Mouse (Mus musculus) forebrain, embryonic 10.5 days (tissue): ENCODE measurements around the gene Fhl2. TPM values are rescaled to one million over a fixed set of nuclear protein-coding genes. Genes with fewer than 3 reads are reported as not detected.

ENCODE experiments used
- DNase-seq: peaks from one replicate; pipeline ENCODE4 v3.0.0-alpha.2; 2017; ENCODE audit warnings: low spot score; ENCODE audit errors: extremely low spot score
- H3K27ac ChIP-seq: fragments of 300-500 bp; sonication (generic); 2 replicates; pipeline ENCODE4 v1.5.1; 2016; ENCODE audit warnings: mild to moderate bottlenecking
- H3K27me3 ChIP-seq: fragments of 300-500 bp; sonication (generic); 2 replicates; pipeline ENCODE4 v1.6.1; 2016; ENCODE audit warnings: mild to moderate bottlenecking; ENCODE audit not compliant: poor library complexity, severe bottlenecking
- H3K36me3 ChIP-seq: fragments of 300-500 bp; sonication (generic); replicated peaks from 2 replicates; pipeline ENCODE4 v1.6.1; 2016; ENCODE audit warnings: mild to moderate bottlenecking, moderate library complexity
- H3K4me1 ChIP-seq: fragments of 300-500 bp; sonication (generic); 2 replicates; pipeline ENCODE4 v1.6.1; 2016
- H3K4me3 ChIP-seq: fragments of 300-500 bp; sonication (generic); 2 replicates; pipeline ENCODE4 v1.5.1; 2016; ENCODE audit warnings: mild to moderate bottlenecking, moderate library complexity
- H3K9me3 ChIP-seq: fragments of 300-500 bp; sonication (generic); 2 replicates; pipeline ENCODE4 v1.6.1; 2016; ENCODE audit warnings: mild to moderate bottlenecking, moderate library complexity
- WGBS: fragments of 180-500 bp; shearing (Covaris S2); methylation state at CpG from one replicate; pipeline ENCODE4 v1.1.7; 2016; 5-methylcytosine and 5-hydroxymethylcytosine counted together
- polyA plus RNA-seq: library from polyadenylated mRNA; unstranded; fragments of >200 nt; fragmentation: Nextera tagmentation; extraction: Ambion mirVana; gene quantifications from 2 replicates; pipeline ENCODE4 v1.2.1, GENCODE M21; 2016

Gene Fhl2
- 4.6 and 4.7 TPM in 2 replicates for polyA plus RNA-seq

DNA sequence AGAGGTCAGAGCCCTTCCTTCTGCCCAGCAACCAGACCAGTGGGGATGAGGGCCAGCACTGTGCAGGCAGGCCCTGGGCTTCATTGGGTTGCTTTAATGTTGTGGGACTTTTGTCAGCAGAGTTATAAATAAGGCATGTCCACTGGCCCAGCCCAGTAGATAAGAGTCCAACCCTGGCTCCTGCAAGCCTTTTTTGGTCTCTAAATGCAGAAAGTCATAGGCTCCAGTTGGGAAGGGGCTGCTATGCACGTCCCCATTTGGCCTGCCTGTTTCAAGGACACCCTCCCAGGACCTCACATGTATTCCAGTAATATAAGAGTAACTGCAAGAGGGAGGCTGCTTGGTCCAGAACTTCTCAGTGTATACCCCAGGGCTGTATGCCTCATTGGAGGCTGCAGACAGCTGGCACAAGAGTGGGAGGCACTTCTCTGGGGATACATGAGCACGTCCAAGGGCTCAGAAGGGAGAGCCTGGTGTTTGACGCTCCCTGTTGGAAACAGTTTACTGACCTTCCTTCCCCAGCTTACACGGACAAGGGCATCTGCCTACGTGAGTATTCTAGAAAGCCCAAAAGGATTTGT is at the start of gene Fhl2:
Gene Fhl2, minus strand, starts transcription at position 324 of the 581 bp plus-strand sequence.
- Histone ChIP-seq H3K4me3 (no peak within 1 kb of the TSS), H3K9me3 (no peaks in the 10 kb centered on the region), H3K36me3 (no peaks in the 10 kb centered on the region), H3K4me1 (no peaks in the 10 kb centered on the region), H3K27ac (no peak within 1 kb of the TSS), H3K27me3 (no peaks in the 10 kb centered on the region)
- DNase-seq, result no peak
- WGBS, result 77% methylated on average over 5 of the region's 5 CpGs

DNA sequence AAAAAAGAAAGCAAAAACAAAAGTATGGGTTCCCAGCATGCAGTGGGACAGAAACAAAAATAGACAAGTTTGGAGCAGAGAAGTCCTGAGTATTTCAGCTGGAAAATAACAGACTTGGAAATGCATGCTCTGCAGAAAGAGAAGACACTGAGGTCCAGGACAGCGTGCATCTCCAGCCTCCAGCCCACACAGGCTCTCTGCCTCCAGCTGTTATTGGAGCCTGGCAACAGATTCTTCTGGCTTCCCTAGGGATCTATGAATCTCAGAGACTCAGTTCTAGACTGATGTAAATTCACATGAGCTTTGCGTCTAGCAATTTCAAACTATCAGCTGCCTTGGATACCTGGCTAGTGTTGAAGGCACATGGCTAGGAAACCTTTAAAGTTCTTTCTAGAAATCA is 48.2 kb upstream of the Fhl2 start:
- Histone ChIP-seq H3K36me3 (no peaks in the 10 kb centered on the region), H3K9me3 (no peaks in the 10 kb centered on the region), H3K27me3 (no peaks in the 10 kb centered on the region), H3K4me1 (no peaks in the 10 kb centered on the region), H3K27ac (no peak overlapping the region), H3K4me3 (no peak overlapping the region)
- no peak for DNase-seq
- WGBS, result 86% methylated on average over 2 of the region's 2 CpGs

DNA sequence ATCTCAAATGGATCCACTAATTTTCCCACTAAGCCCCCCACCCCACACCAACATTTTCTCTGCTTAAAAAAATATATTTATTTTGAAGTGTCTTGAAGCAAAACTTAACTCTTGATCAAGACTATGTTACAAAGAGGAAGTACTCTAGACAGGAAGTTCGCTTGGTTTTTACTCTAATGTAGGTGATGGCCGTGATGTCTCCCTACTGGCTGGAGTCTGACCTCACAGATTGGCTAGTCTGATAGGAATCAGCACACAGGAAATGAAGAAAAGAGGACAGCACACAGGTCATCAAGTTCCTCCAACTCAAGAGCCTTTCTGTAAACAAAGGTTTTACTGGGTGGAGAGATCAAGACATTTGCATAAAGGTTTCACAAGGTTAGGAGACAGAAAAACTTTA is 44.4 kb upstream of the Fhl2 start:
- Histone ChIP-seq H3K4me3 (no peak overlapping the region), H3K9me3 (no peaks in the 10 kb centered on the region), H3K27me3 (no peaks in the 10 kb centered on the region), H3K36me3 (no peaks in the 10 kb centered on the region), H3K27ac (no peak overlapping the region), H3K4me1 (no peaks in the 10 kb centered on the region)
- WGBS, result 88% methylated on average over 2 of the region's 2 CpGs
- no peak for DNase-seq

DNA sequence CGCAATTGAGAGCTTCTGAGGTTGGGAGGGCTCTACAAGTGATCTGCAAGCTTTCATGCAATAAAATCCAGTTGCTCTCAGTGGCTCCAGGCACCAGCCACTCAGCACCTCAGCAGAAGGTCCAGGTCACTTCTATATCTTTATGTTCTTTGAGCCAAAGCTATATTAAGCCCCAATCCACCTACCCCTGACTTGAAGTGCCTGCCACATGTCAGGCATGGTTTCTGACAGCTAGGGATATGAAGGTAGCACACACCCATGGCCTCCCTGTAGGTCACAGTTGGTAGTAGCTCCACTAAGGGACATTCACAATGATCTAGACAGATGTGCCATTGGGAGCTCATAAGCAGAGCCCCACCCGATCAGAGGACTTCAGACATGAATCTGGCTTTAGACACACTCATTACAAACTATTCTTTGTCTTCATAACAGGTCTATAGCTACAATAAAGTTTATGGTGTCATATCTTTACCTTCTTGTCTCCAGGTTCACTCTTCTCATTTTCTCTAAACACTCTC is 43.1 kb upstream of the Fhl2 start:
- Histone ChIP-seq H3K27me3 (no peaks in the 10 kb centered on the region), H3K4me1 (no peaks in the 10 kb centered on the region), H3K4me3 (no peak overlapping the region), H3K9me3 (no peaks in the 10 kb centered on the region), H3K27ac (no peak overlapping the region), H3K36me3 (no peaks in the 10 kb centered on the region)
- no peak for DNase-seq
- 94% methylated on average over 2 of the region's 2 CpGs for WGBS

DNA sequence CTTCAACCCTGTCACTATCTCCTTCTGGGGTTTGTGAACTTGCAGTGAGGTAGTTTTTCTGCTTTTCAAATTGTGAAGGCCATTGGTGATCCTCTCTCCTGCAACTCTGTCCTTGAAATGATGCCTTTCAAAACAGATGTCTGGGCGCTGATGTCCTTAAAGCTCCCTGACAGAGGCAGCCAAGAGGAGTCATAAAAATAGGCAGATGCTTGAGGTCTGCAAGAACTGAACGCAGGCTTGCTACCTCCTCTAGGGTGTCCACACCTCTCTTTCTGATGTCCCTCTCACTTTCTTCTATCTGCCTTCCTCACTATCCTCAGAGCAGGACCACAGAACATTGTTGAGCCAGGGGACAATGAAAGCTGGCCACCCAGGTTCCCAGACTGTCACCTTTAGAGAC is 41.7 kb upstream of the Fhl2 start:
- Histone ChIP-seq H3K27me3 (no peaks in the 10 kb centered on the region), H3K4me3 (no peak overlapping the region), H3K4me1 (no peaks in the 10 kb centered on the region), H3K27ac (no peak overlapping the region), H3K9me3 (no peaks in the 10 kb centered on the region), H3K36me3 (no peaks in the 10 kb centered on the region)
- WGBS, result 83% methylated on average over 2 of the region's 2 CpGs
- DNase-seq, result no peak

DNA sequence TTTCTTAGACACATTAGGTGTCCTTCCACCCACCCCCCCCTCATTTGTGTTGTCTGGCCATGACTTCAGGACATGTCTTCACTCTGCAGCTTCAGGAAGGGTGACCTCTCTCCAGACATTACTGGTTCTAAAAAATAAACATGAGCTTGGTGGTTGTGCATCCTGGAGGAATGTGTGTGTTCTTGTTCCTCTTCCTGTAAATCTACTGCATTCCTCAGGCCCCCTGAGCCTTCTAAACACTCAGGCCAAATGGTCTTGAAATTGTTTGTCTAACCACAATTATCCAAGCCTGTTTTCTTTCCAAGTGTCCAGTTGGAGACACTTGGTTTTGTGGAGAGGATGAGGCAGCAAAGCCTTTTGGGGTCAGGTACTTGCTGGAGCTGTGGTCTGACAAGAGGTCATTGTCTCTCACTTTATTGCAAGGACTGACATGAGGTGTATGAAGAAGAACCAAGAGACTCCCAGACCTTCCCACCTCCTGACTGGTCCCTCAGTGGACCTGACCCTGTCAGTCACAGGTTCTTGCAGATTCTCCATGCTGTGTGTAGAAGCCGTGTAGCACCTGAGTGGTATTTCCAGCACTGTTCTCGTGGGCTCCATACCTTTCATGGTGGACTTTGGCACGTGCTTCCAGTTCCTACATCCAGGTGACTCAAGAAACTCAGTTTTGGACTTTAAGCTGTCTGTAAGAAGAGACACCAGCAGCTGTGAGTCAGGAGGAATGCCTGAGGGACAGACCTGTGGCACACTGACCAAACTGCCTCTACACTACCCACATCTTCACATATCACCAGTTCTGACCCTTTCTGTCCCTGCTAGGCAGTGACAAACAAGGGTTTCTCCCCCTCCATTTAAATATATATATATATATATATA is 40.8 kb upstream of the Fhl2 start:
- no peaks in the 10 kb centered on the region for H3K9me3 ChIP-seq
- H3K36me3 ChIP-seq, result no peaks in the 10 kb centered on the region
- no peak for DNase-seq
- H3K4me1 ChIP-seq, result no peaks in the 10 kb centered on the region
- no peak overlapping the region for H3K27ac ChIP-seq
- 82% methylated on average over 3 of the region's 3 CpGs for WGBS
- no peaks in the 10 kb centered on the region for H3K27me3 ChIP-seq
- no peak overlapping the region for H3K4me3 ChIP-seq

DNA sequence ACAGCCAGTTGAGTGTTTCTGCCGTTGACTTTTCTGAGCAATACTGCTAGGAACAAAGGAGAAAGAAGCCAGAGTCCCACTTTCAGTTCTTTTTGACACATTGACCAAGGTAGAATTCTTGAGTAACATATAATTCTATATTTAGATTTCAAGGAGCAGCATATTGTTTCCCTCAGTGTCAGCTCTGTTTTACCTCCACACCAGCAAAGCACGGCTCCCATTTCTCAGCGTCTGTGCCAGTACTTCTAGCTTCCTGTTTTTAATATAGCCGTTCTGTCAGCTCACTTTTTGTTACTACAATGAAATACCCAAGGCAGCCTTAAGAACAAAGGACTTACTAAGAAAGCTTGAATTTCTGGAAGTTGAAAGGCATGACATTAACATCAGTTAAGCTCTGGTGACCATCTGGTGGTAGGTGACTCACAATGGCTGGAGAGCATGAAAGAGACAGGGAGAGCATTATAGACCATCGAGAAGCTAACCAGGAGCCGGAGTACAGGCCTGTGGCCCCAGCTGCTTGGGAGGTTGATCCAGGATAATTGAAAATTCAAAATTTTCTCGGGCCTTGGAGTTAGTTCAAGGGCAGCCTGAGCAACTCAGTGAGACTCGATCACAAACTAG is 28.9 kb upstream of the Fhl2 start:
- DNase-seq, result no peak
- no peaks in the 10 kb centered on the region for H3K27me3 ChIP-seq
- H3K4me1 ChIP-seq, result no peaks in the 10 kb centered on the region
- H3K4me3 ChIP-seq, result no peak overlapping the region
- H3K36me3 ChIP-seq, result no peaks in the 10 kb centered on the region
- no peaks in the 10 kb centered on the region for H3K9me3 ChIP-seq
- 84% methylated on average over 8 of the region's 8 CpGs for WGBS
- no peak overlapping the region for H3K27ac ChIP-seq

DNA sequence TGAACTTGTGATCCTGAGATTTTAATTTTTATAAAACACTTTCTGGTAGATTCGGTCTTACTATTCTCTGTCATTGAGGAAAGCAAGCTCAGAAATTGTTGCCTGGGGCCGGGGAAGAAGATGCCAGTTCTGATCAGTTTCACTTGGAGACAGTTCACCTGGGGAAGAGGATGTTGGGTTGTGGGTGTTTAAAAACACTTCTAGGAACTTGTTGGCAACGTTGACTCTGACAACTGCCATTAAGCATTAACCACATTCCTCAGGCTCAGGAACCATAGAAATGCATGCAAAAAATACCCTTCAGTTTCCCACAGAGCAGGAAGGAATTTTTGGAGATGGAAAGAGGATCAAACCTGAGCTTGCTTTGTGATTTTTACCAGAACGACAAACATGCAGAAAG is 28.2 kb upstream of the Fhl2 start:
- 79% methylated on average over 4 of the region's 4 CpGs for WGBS
- no peak for DNase-seq
- no peak overlapping the region for H3K27ac ChIP-seq
- no peaks in the 10 kb centered on the region for H3K27me3 ChIP-seq
- H3K4me1 ChIP-seq, result no peaks in the 10 kb centered on the region
- H3K4me3 ChIP-seq, result no peak overlapping the region
- no peaks in the 10 kb centered on the region for H3K9me3 ChIP-seq
- H3K36me3 ChIP-seq, result no peaks in the 10 kb centered on the region

DNA sequence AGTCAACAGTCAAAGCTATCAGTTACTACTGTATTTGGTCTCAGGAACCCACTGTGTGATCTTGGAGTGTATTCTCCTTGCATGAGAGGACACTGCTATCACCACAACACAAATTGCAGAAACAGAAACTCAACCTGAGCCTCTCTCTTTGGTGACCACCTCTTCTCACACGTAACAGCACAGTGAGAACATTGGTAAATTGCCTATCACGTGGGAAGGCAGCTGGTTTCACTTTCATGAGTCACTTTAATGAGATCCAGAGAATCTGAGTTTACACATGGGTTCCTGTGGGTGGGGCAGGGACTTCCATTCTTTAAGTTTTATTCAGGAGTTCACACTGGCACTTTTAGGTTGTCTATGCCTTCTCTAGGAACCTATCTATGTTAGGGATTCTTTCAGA is 27.4 kb upstream of the Fhl2 start:
- Histone ChIP-seq H3K36me3 (no peaks in the 10 kb centered on the region), H3K27me3 (no peaks in the 10 kb centered on the region), H3K27ac (no peak overlapping the region), H3K9me3 (no peaks in the 10 kb centered on the region), H3K4me1 (no peaks in the 10 kb centered on the region), H3K4me3 (no peak overlapping the region)
- 67% methylated on average over 2 of the region's 2 CpGs for whole genome bisulfite sequencing
- DNase-seq, result no peak

DNA sequence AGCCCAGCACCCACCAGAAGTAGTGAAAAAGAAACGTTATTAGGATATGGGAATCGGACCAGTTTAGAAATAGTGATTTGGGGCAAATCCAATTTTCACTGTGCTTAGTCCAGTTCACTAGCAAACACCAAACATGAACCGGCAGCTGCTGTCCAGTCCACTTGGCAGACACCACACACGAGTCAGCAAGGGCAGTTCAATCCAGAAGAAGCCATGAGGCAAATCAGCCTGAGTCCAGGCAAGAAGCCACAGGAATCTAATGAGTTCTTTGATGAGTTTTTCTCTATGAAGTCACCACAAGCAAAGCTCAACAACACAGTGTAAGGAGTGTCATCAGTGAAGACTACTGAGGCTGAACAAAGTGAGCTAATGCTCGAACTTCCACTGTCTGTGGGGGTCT is 26.3 kb upstream of the Fhl2 start:
- WGBS, result 91% methylated on average over 5 of the region's 5 CpGs
- no peak overlapping the region for H3K4me3 ChIP-seq
- DNase-seq, result no peak
- H3K9me3 ChIP-seq, result no peaks in the 10 kb centered on the region
- no peaks in the 10 kb centered on the region for H3K27me3 ChIP-seq
- H3K4me1 ChIP-seq, result no peaks in the 10 kb centered on the region
- H3K27ac ChIP-seq, result no peak overlapping the region
- no peaks in the 10 kb centered on the region for H3K36me3 ChIP-seq

DNA sequence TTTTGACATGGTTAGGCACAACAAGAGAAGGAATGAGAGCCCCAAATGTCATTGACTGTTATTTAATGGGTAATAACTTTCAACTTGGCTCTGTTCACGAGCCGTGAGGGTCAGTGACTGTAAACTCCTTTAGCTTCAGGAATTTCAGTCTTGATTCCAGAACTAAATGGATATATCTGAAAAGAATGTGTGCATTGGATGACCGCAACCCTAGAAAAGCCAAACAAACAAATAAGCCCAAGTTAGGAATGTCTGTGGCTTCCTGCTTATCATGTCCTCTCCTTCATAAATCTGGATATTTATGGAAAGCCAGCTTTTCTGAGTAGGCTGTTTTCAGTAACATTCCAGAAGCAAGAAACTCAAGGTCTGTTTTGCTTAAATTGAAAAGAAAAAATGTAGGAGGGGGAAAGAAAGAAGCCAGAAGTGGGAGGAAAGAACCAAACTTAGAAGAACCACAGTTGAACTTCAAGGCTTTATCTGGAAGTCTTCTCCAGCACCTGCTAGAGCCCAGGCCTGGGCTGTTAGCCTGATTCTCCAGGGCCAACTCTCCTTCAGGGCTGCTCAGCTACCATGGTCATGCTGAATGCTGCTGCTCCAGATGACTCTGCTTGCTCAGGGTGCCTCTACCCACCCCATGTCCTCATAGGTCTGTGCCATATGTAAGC is 21.4 kb upstream of the Fhl2 start:
- Histone ChIP-seq H3K4me1 (no peaks in the 10 kb centered on the region), H3K27me3 (no peaks in the 10 kb centered on the region), H3K27ac (no peak overlapping the region), H3K36me3 (no peaks in the 10 kb centered on the region), H3K9me3 (no peaks in the 10 kb centered on the region), H3K4me3 (no peak overlapping the region)
- WGBS, result 90% methylated on average over 3 of the region's 3 CpGs
- no peak for DNase-seq

DNA sequence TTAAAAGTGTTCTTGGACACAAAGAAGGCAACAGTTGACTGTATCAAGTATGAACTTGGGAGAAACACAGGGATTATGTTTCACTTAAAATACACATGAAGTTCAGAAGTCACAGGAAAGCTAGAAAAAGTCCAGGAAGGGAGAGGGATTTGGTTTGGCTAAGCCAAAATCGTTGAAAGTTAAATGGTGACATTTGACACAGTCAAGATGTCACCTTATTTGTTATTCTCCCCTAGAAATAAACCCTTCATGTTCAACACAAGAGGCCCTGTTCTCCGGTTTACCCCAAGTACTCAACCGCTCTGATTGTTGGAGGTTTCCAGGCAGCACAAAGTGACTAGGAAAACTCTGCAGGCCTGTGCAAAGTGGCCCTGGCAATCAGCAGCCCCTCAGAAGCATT is 18.8 kb upstream of the Fhl2 start:
- no peaks in the 10 kb centered on the region for H3K36me3 ChIP-seq
- H3K27ac ChIP-seq, result no peak overlapping the region
- H3K9me3 ChIP-seq, result no peaks in the 10 kb centered on the region
- no peak for DNase-seq
- no peaks in the 10 kb centered on the region for H3K27me3 ChIP-seq
- H3K4me1 ChIP-seq, result no peaks in the 10 kb centered on the region
- no peak overlapping the region for H3K4me3 ChIP-seq
- WGBS, result 92% methylated on average over 3 of the region's 3 CpGs
